Mouse (Mus musculus) lung, postnatal 0 days (tissue): ENCODE measurements at regions not wholly inside any gene's neighbourhood (a gene's known extent, or its start where the extent isn't known, plus 50 kb on each side); places are given as distances from the start of the nearest gene placed in this dataset.

Source experiments
- CTCF ChIP-seq: IDR thresholded peaks from 2 replicates; pipeline ENCODE4 v1.5.1; 2016; ENCODE audit warnings: antibody characterized with exemption, mild to moderate bottlenecking
- EP300 ChIP-seq: IDR thresholded peaks from 2 replicates; pipeline ENCODE4 v1.6.1; 2016; ENCODE audit warnings: antibody characterized with exemption, mild to moderate bottlenecking, control low read depth

DNA sequence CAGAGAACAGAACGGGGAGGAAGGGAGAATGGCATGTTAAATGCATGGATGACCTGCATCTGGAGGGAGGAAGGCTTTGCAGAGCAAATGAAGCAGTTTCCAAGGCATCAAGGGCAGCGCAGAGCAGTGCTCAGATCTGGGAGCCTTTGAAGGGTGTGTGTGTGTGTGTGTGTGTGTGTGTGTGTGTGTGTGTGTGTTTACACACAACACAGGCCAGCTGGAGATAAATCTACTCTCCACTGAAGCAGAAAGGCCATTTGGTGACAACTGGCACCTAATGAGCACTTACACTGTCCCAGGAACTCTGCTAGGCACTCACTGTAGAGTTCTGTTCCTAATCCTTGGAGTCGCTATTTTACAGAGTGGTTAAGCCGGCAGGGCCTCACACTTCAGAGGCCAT lies 84.3 kb upstream of the 1700016C15Rik start:
- TF ChIP-seq CTCF = no peak
- no peak for TF ChIP-seq EP300
